Mouse (Mus musculus) monocyte, adult 5-6 weeks (primary cell): ENCODE data around the gene Zfp986. TPM values are rescaled to one million over a fixed set of nuclear protein-coding genes. Genes with fewer than 3 reads are reported as not detected.
A peak's percentile ranks its signal among the peaks of the same experiment; 100 is the strongest.
"Not testable (repeated sequence)": the region's sequence is repeated elsewhere in the genome, so short reads cannot be mapped to it uniquely, and the experiment has no call there.

ENCODE experiments used
- ATAC-seq: fragments of 153-309, 156-312 bp; replicated peaks from 2 replicates; pipeline ENCODE4 v1.8.0; 2017; ENCODE audit warnings: mild to moderate bottlenecking; ENCODE audit not compliant: low TSS enrichment, insufficient number of reproducible peaks, severe bottlenecking, poor library complexity, low FRiP score
- total RNA-seq: library from RNA; stranded (forward); fragments of 200-1000, 200-491, 200-594 nt; gene quantifications from 3 replicates; pipeline ENCODE4 v1.2.3, GENCODE M21; 2017

The Zfp986 gene
- not detected in 3 replicates for total RNA-seq

- not testable (repeated sequence) for ATAC-seq
Measured at GRCm38 (mm10) chr4:145868494-145868893, at the start of gene Zfp986. Gene Zfp986, plus strand, starts transcription at chr4:145868794.

DNA sequence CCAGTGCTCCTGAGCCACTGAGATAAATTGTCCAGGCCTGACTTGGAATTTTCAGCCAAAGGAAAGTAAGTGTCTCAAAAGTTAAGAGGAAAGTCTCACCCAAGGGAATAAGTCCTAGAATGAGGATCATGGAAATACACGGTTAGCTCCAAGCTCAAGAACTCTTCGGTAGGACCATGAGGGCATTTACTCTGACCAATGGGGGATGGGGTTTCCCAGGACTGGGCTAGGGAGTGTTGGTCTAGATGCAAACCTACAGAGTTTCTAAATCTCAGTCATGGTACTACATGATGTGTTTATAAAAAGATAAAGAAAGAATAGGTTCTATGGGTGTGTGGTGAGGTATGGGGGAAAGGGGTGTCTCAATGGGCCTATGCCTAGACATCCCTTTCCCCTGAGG is 48.6 kb upstream of the Zfp986 start:
- ATAC-seq = not testable (repeated sequence)

DNA sequence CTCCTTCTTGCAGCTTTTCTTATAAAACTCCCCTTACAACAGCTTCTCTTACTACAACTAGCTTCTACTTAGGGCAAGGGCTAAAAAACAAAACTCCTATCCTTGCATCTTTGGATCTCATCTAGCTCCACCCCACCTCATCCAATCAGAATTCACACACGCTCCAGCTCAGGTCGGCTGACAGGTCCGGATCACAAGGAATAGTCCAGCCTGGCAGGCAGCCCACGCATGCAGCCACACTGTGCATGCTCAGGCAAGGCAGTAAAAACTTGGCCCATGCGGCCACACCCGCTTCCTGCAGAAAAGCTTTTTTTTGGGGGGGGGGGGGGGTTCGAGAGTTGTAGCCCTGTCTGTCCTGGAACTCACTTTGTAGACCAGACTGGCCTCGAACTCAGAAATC is 43.0 kb upstream of the Zfp986 start:
- not testable (repeated sequence) for ATAC-seq

DNA sequence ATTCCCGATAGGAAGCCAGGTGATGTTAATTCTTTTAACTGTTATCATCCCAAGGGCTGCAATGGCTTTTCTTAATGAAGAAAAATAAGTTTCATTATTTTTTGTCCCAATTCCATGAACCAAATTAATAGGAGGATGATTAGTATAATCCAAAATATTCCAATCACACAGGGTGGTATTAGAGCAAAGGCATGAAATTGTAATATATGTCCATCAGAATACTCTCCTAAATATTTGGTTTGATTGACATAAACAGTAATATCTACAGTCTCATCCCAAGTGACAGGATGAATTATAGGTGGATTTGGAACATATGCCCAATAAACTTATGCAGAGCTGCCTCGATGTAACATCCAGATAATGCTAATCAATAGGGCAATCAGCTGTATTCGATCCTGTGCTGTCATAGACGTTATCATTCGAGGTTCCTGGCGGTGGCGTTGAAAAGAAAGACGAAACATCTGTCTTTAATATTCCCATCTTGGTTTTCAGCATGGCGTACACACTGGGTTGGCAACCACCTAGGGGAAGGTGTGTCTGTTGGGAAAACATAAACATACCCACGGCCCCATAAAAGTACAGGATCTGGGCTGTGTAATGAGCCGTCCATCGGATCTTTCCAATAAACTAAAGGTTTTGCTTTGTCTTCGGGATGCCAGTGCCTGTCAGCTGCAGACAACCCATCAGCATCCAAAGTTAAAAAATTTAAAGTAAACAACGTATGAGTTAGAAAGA is 37.1 kb upstream of the Zfp986 start:
- ATAC-seq = peak; percentile 57

DNA sequence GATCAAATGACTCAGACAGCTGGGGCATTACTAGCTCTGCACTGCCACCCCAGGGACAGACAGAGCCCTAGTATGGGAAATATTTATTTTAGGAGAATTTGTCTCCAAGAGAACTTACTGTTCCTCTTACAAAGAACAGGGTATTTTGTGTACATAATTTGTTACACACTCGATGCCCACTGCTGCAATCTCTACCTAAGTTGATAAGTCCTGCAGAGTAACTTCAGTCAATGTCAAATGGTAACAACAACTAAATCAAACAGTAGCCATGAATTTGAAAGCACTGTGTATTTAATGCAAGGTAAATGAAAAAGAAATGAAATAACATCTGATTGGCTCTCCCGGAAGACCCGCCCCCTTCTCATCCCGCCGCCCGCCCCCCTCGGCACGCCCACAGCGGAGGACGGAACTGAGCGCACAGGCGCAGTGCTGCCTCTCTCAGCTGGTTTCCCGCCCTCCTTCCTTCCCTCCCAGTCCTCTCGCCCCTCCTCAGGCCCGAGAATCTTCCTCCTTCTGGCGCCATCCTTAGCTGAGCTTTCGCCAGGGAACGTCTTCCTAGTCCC is 32.2 kb upstream of the Zfp986 start:
- ATAC-seq = peak; percentile 19

GRCm38 (mm10) chr4:145836863-145837440 is 31.6 kb upstream of the Zfp986 start:
- ATAC-seq = peak; percentile 40

- 0 out of 2 replicates have a peak, but pooled peaks have one; percentile 13 for ATAC-seq
Measured at GRCm38 (mm10) chr4:145846793-145847192, 21.8 kb upstream of the Zfp986 start.

DNA sequence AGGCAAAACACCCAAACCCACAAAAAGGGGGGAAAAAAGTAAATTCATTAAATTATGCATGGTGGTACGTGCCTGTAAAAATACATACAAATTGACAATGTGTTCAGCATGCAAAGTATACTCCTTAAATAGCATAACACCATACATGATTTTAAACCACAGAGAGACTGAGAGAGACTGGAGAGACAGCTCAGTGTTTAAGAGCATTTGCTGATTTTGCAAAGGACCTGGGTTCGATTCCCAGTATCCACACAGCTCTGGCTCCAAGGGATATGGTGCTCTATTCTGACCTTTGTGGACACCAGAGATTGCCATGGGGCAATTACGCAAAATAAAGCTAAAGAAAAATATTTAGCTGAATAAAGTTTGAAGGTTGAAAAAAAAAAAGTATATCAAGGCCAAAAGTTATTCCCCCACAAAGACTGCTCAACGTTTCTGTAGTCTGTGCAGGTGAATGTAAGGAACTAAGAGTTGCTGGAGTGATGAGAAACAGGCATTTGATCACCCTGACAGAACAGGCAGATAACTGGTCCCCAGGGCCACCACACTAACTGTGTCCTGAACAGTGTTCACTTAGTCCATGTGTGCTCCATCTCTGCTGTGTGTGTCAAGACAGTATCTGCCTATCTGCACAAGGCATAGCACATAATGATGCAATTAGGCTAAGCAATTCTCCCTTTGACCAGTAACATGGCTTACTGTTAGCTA is 20.3 kb upstream of the Zfp986 start:
- ATAC-seq = 0 out of 2 replicates have a peak, but pooled peaks have one; percentile 2

GRCm38 (mm10) chr4:145848891-145849214 is 19.7 kb upstream of the Zfp986 start:
- peak; percentile 34; the same call in 1 of the 2 replicates for ATAC-seq

DNA sequence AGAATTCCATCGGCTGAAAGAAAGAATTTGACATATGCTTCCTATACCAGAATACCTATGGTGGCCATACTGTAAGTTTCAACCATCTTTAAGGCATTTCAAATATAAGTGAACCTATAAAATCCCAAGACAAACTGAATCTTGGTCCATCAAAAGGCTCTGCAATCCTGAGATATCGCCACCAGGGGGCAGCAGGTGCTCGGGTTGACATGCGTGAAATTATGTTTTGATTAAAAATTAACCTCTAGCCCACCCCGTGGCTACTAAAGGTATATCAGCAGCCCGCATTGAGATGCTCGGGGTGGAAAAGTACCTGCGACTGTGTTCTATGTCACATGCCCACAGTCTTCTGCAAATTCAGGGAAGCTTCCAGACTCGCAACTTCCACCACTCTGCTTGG is 17.2 kb upstream of the Zfp986 start:
- ATAC-seq = peak; percentile 11; the same call in 1 of the 2 replicates

DNA sequence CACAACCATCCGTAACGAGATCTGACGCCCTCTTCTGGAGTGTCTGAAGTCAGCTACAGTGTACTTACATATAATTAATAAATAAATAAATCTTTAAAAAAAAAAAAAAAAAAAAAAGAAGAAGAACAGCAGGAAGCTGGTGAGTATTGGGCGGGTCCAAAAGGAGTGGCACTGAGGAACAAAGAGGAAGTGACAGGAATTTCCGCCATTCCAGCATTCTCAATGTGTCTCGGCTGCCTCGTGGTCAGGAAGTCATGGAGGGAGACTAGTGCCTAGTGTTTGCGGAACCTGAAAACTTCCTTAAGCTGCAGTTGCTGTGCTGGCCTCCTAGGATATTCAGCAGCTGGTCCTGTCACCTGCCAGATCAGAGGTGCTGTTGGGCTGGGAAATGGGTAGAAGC is 4.7 kb upstream of the Zfp986 start:
- not testable (repeated sequence) for ATAC-seq

Other genes starting within 250 kb of the Zfp986 start
- not detected in 3 replicates for gene Zfp980, start 198.1 kb upstream of the Zfp986 start, total RNA-seq
- gene Zfp987, start 228.5 kb downstream of the Zfp986 start, total RNA-seq = 1.5 TPM in 1 of 3 replicates, not detected in the others